Mouse (Mus musculus): ENCODE measurements at regions not wholly inside any gene's neighbourhood (a gene's known extent, or its start where the extent isn't known, plus 50 kb on each side); places are given as distances from the start of the nearest gene placed in this dataset.

DNA sequence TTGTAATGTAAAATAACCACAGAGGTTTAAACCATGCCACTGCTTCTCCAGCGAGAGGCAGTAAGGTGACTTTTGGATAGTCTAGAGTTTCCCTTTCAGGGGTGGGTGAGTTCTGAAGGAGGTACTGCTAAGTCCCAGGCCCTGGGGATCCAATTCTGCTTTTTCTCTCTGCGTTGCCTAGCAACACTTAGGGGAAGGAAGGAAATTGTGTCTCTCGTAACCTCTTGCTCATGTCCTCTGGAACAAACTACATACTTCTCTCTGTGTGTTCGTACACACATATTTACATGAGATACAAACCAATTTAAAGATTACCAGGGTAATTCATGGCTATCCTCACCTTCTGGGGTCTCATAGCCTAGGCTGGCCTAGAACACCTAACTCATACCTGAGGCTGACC lies 118.7 kb upstream of the Mrps10 start:
- Histone ChIP-seq H3K27ac (no peak overlapping the region), H3K9me3 (ENCODE audit: low read length) (no peaks in the 10 kb centered on the region), H3K27me3 (ENCODE audit: insufficient read depth, low read length) (no peaks in the 10 kb centered on the region), H3K4me1 (ENCODE audit: insufficient read depth, low read length) (peaks cover 10% of the 10 kb centered on the region; the same call in 1 of the 2 replicates), H3K4me3 (ENCODE audit: low read length) (no peak overlapping the region), H3K36me3 (ENCODE audit: insufficient read depth, low read length) (peaks cover 3% of the 10 kb centered on the region; the same call in 1 of the 2 replicates), H3K9ac (replicated peaks; ENCODE audit: low read length) (no peak overlapping the region), H3K4me2 (ENCODE audit: low read depth, low read length) (no peak overlapping the region)
- no peak for TF ChIP-seq CTCF (IDR thresholded peaks at IDR 0.05; ENCODE audit: low read depth)
- peak; percentile 38 for DNase-seq (ENCODE audit: low spot score)
- no peak for ATAC-seq
- WGBS, result 53% methylated on average over 4 of the region's 4 CpGs

DNA sequence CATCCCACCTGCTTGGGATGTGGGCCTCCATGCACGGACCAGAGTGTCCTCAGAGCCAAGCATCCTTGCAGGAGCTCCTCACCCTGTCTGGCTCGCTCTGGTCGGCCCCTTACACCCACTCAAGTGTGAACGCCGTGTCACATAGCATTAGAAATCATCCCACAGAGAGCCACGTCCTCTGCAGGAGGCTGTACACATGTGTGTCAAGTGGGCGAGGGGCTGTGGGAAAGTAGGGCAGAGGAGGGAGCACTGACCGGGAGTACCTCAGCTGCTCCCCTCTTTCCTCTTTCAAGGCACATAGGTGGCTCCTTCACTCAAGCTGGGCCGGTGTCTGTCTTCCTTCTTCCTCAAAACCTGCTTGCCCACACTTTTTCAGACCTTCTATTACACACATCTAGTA lies 119.5 kb upstream of the Mrps10 start:
- ATAC-seq (peak; percentile 10; the same call in 1 of the 2 replicates), DNase-seq (ENCODE audit: low spot score) (no peak)
- Histone ChIP-seq H3K4me1 (ENCODE audit: insufficient read depth, low read length) (peaks cover 10% of the 10 kb centered on the region; the same call in 1 of the 2 replicates), H3K9ac (replicated peaks; ENCODE audit: low read length) (no peak overlapping the region), H3K36me3 (ENCODE audit: insufficient read depth, low read length) (peaks cover 3% of the 10 kb centered on the region; the same call in 1 of the 2 replicates), H3K4me3 (ENCODE audit: low read length) (no peak overlapping the region), H3K27me3 (ENCODE audit: insufficient read depth, low read length) (no peaks in the 10 kb centered on the region), H3K9me3 (ENCODE audit: low read length) (no peaks in the 10 kb centered on the region), H3K4me2 (ENCODE audit: low read depth, low read length) (no peak overlapping the region), H3K27ac (no peak overlapping the region)
- 79% methylated on average over 9 of the region's 9 CpGs for WGBS
- no peak for TF ChIP-seq CTCF (IDR thresholded peaks at IDR 0.05; ENCODE audit: low read depth)

DNA sequence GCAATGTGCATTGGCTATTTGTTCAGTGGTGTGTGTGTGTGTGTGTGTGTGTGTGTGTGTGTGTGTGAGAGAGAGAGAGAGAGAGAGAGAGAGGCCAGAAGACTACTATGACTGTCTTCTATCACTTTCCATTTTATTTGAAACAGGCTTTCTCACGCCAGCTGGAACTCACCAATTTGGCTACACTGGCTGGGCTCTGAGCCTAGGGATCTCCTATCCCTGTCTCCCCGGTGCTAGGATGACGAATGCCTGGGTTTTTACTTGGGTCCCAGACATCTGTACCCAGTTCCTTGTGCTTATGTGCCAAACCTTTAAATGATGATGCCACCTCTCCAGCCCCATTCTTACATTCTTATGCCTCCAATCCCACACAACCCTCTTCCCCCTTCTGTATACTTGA lies 120.6 kb upstream of the Mrps10 start:
- Histone ChIP-seq H3K27me3 (ENCODE audit: insufficient read depth, low read length) (no peaks in the 10 kb centered on the region), H3K4me3 (ENCODE audit: low read length) (no peak overlapping the region), H3K4me2 (ENCODE audit: low read depth, low read length) (no peak overlapping the region), H3K27ac (no peak overlapping the region), H3K9ac (replicated peaks; ENCODE audit: low read length) (no peak overlapping the region), H3K9me3 (ENCODE audit: low read length) (no peaks in the 10 kb centered on the region), H3K4me1 (ENCODE audit: insufficient read depth, low read length) (peaks cover 10% of the 10 kb centered on the region; the same call in 1 of the 2 replicates), H3K36me3 (ENCODE audit: insufficient read depth, low read length) (peaks cover 3% of the 10 kb centered on the region; the same call in 1 of the 2 replicates)
- DNase-seq (ENCODE audit: low spot score) (peak; percentile 25), ATAC-seq (no peak)
- no peak for TF ChIP-seq CTCF (IDR thresholded peaks at IDR 0.05; ENCODE audit: low read depth)
- 56% methylated on average over 3 of the region's 3 CpGs for WGBS

DNA sequence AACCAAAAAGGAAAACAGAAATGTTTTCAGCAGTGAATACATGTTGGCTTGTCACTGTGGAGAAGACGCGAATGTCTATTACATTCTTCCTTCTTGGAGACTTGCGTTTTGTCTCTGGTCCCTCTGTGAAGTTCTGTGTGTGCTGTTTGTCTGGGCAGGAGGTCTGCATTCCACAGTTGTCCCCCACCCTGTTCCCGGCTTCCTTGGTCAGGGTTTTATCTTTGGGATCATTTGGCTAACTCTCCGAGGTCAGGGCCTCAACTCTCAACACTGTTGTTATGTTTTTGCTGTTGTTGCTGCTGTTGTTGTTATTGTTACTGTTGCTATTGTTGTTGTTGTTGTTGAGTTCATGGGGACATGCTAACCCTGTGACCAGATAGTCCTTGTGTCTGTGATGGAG lies 121.2 kb upstream of the Mrps10 start:
- Histone ChIP-seq H3K9ac (replicated peaks; ENCODE audit: low read length) (no peak overlapping the region), H3K27me3 (ENCODE audit: insufficient read depth, low read length) (no peaks in the 10 kb centered on the region), H3K9me3 (ENCODE audit: low read length) (no peaks in the 10 kb centered on the region), H3K36me3 (ENCODE audit: insufficient read depth, low read length) (peaks cover 3% of the 10 kb centered on the region; the same call in 1 of the 2 replicates), H3K4me1 (ENCODE audit: insufficient read depth, low read length) (peaks cover 10% of the 10 kb centered on the region; the same call in 1 of the 2 replicates), H3K27ac (no peak overlapping the region), H3K4me3 (ENCODE audit: low read length) (no peak overlapping the region), H3K4me2 (ENCODE audit: low read depth, low read length) (no peak overlapping the region)
- no peak for TF ChIP-seq CTCF (IDR thresholded peaks at IDR 0.05; ENCODE audit: low read depth)
- ATAC-seq (no peak), DNase-seq (ENCODE audit: low spot score) (no peak)
- WGBS, result 86% methylated on average over 5 of the region's 5 CpGs

DNA sequence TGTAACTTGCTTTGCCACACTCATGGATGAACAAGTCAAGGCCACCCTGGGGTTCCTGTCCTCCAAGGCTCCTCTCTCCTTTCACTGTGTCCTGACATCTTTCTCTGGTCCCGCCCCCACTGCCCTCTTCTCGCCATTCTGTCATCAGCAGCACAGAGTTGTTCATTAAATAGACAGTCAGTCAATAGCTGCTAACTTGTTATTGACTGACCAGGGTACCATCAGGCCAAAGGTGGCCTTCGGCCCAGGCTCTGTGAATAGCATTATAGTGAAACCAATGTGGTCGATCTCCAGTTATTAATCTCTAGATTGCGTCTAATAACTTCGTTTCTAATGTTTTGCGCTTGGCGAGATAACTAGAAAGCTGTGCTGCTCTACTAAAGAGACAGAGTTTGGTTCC lies 122.1 kb upstream of the Mrps10 start:
- Histone ChIP-seq H3K9ac (replicated peaks; ENCODE audit: low read length) (no peak overlapping the region), H3K36me3 (ENCODE audit: insufficient read depth, low read length) (no peaks in the 10 kb centered on the region), H3K27ac (no peak overlapping the region), H3K9me3 (ENCODE audit: low read length) (no peaks in the 10 kb centered on the region), H3K27me3 (ENCODE audit: insufficient read depth, low read length) (no peaks in the 10 kb centered on the region), H3K4me3 (ENCODE audit: low read length) (no peak overlapping the region), H3K4me2 (ENCODE audit: low read depth, low read length) (no peak overlapping the region), H3K4me1 (ENCODE audit: insufficient read depth, low read length) (peaks cover 10% of the 10 kb centered on the region; the same call in 1 of the 2 replicates)
- ATAC-seq, result no peak
- 90% methylated on average over 8 of the region's 8 CpGs for WGBS
- TF ChIP-seq CTCF (IDR thresholded peaks at IDR 0.05; ENCODE audit: low read depth), result no peak
- no peak for DNase-seq (ENCODE audit: low spot score)

DNA sequence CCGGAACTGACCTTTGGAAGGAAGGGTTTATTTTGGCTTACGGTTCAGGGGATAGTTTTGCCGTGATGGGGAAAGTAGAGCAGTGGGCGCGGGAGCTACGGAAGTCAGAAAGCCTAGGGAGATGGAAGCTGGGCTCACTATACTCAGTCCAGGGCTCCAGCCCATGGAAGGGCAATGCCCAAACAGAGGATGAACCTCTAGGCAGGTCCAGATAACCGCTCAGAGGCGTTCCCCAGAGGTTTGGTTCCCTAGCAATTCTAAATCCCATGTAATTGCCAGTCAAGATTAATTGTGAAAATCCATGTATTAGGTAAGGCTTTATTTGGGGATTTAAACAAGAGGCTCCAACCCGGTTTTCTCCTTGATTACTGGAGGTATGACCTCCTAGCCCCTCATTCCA lies 123.1 kb upstream of the Mrps10 start:
- DNase-seq (ENCODE audit: low spot score) (no peak), ATAC-seq (no peak)
- WGBS, result 82% methylated on average over 9 of the region's 9 CpGs
- Histone ChIP-seq H3K4me3 (ENCODE audit: low read length) (no peak overlapping the region), H3K9me3 (ENCODE audit: low read length) (no peaks in the 10 kb centered on the region), H3K36me3 (ENCODE audit: insufficient read depth, low read length) (no peaks in the 10 kb centered on the region), H3K27me3 (ENCODE audit: insufficient read depth, low read length) (no peaks in the 10 kb centered on the region), H3K4me1 (ENCODE audit: insufficient read depth, low read length) (peaks cover 10% of the 10 kb centered on the region; the same call in 1 of the 2 replicates), H3K27ac (no peak overlapping the region), H3K4me2 (ENCODE audit: low read depth, low read length) (no peak overlapping the region), H3K9ac (replicated peaks; ENCODE audit: low read length) (no peak overlapping the region)
- no peak for TF ChIP-seq CTCF (IDR thresholded peaks at IDR 0.05; ENCODE audit: low read depth)

DNA sequence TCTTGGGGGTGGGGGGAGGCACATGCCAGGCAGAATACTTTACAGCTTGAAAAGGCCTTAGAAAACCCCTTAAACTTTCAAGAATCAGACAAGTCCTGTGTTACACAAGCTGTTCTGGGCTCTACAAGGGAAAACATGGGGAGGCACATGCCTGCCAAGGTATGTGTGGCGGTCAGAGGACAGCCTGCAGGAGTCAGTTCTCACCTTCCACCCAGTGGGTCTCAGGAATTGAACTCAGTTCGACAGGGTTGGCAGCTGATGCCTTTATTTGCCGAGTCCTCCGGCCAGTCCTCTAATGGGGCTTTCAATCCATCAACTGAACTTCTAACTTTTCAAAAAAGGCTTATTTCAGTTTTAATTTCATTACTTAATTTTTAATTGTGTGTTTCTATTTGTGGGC lies 129.6 kb upstream of the Mrps10 start:
- H3K36me3 ChIP-seq (ENCODE audit: insufficient read depth, low read length), result no peaks in the 10 kb centered on the region
- ATAC-seq (no peak), DNase-seq (ENCODE audit: low spot score) (no peak)
- no peak overlapping the region for H3K27ac ChIP-seq
- no peak for TF ChIP-seq CTCF (IDR thresholded peaks at IDR 0.05; ENCODE audit: low read depth)
- H3K4me1 ChIP-seq (ENCODE audit: insufficient read depth, low read length), result no peaks in the 10 kb centered on the region
- no peak overlapping the region for H3K4me2 ChIP-seq (ENCODE audit: low read depth, low read length)
- H3K27me3 ChIP-seq (ENCODE audit: insufficient read depth, low read length), result no peaks in the 10 kb centered on the region
- no peak overlapping the region for H3K9ac ChIP-seq (replicated peaks; ENCODE audit: low read length)
- WGBS, result 91% methylated on average over 4 of the region's 4 CpGs
- H3K9me3 ChIP-seq (ENCODE audit: low read length), result no peaks in the 10 kb centered on the region
- H3K4me3 ChIP-seq (ENCODE audit: low read length), result no peak overlapping the region

All from hindbrain, postnatal 0 days (tissue).